Mouse (Mus musculus) right cerebral cortex, postnatal 14 days (tissue): ENCODE data around the gene Carns1.

Source experiments
- DNase-seq: peaks from one replicate; pipeline ENCODE4 v3.0.0; 2022

Gene Carns1

DNA sequence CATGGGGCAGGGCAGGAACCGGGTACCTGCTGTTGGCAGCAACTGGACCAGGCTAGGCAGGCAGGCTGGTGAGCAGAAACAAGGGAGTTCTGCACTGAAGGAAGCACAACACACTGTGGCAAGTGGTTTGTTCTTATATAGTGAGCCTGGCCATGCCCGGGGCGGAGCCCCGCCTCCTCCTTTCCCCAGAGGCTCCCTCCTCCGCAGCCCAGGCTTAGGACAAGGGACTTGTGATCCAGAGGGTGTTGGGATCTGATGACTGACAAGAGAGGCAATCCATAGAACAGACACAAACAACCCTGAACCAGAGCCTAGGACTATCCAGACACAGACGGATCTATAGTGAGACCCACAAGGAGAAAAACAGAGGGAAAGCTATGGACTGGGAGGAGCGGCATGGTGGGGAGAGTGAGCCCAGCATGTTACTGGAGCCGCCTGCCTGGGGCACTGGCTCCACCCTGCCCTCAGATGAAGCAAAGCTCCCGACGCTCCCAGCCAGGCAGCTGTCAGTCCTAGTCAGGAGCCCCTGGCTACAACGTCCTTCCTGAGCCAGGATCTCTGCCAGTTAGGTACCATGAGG is at the start of gene Carns1:
TSS of gene Carns1 (minus strand) at position 112 of the 580 bp plus-strand sequence.
- DNase-seq: no peak

GRCm38 (mm10) chr19:4222165-4222564 is 46.9 kb upstream of the Carns1 start:
- DNase-seq: no peak

GRCm38 (mm10) chr19:4220957-4221743 is 45.9 kb upstream of the Carns1 start:
- no peak for DNase-seq

DNA sequence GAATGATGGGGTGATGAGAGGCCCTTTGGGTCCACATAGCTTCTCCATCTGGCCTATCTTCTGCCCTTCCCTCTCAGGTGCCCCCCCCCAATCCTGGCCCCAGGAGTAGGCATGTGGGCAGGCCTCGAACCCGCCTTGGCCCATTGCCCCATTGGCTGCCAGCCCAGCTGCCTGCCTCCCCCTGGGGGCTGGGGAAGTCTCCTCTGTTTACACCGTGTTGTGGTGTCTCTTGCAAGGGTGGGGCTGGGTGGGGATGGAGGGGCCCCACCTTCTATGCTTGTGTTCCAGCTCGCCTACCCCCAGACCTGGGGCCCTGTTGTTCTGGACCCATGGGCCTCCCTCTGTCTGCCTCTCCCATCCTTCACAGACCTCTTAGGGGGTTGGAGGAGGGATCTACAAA is 45.1 kb upstream of the Carns1 start:
- no peak for DNase-seq

DNA sequence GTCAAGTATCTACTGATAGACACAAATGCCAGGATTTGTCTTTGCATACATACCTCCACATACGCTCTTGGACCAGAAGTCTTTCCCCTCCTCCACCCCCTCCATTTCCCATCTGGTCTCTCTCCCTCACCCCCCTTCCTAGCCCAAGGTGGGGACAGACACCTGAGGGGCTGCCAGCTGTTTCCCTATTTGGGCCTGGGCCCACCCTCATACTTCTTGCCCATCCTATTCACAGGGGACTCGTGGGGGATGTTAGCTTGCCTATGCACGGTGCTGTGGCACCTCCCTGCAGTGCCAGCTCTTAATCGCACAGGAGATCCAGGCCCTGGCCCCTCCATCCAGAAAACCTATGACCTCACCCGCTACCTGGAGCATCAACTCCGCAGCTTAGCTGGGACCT is 44.7 kb upstream of the Carns1 start:
- DNase-seq: no peak

DNA sequence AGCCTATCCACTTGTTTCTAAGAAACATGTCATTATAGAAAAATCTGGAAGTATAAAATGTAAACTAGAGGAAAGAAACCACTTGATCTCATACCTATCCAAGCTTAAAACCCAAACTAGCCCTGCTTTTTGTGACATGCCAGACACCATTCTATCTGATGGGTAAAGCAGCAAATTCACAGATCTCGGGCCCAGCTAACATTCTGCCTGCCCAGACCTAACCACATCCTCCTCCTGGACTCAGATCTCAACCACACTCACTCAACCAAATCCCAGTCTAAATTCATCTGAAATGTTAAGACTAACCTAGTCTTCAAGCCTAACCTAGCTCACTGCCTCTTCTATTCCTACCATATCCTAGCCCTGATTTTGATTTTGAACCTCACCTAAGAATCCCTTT is 43.5 kb upstream of the Carns1 start:
- no peak for DNase-seq

DNA sequence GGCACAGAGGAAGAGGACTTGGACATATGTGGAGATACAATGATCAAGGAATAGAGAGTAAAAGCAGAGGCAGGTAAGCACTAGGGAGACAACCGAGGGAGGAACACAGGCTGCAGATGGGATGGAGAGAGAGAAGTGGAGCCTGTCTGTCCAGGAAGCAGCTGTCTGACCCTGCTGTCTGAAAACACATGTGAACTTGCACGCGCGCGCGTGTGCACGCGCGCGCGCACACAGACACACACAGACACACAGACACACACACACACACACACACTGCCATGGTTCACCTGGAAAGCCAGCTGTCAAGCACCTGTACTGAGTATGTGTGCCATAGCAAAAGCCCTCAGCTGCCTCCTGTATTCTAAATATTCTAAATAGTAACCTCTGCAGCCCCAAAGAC is 43.0 kb upstream of the Carns1 start:
- no peak for DNase-seq

DNA sequence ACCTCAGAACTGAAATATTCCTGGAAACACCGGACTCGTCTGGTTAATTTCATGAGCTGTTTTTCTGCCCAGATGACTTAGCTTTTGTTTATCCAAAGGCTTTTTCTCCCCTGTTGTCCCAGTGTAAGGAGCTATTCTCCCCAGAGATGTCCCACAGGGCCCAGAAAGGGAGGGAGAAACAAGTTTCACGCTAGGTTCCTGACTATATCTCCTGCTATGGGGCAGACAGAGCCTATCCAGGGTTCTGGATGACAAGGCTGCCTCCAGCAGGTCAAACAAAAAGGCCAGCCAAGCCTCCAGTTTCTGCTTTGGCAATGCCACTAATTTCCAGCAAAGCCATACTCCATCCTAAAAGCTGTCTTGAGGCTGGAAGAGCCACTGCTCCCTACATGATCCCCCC is 42.6 kb upstream of the Carns1 start:
- no peak for DNase-seq

DNA sequence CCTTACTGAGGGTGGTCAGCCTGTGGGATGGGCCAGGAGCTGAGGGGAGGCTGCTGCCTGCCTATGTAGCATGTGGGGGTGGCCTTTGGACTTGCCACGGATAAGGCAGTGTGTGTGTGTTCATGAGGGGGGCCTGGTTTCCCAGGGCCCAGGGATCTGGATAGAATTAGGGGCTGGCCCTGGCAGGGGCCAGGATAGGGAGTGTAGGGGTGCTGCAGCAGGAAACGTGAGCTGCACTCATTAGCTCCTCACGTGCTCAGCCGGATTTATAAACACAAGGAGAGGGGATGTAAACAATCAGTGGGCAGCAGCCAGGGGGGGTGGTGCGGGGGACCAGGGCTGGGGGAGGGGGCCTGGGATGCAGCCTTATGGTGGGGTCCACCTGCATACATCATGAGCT is 41.9 kb upstream of the Carns1 start:
- DNase-seq: no peak

GRCm38 (mm10) chr19:4216041-4216685 is 40.9 kb upstream of the Carns1 start:
- no peak for DNase-seq

DNA sequence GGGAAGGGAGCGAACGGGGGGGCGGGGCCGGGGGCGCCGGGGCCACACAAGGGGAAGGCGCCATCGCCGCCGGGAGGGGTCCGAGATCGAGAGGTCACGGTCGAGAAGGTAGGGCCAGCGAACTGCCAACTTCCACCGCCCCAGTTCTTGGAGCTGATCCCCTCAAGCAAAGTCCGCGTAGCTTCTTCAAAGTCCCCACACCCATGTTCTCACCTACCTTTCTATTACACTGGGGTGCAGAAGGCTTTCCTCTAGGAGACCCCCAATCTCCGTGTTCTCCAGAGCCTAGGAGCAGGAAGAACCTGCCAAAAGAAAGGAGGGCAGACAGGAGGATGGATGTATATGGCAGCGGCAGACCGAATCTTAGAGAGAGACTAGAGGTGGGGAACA is 40.2 kb upstream of the Carns1 start:
- no peak for DNase-seq

GRCm38 (mm10) chr19:4214771-4215450 is 39.6 kb upstream of the Carns1 start:
- no peak for DNase-seq

DNA sequence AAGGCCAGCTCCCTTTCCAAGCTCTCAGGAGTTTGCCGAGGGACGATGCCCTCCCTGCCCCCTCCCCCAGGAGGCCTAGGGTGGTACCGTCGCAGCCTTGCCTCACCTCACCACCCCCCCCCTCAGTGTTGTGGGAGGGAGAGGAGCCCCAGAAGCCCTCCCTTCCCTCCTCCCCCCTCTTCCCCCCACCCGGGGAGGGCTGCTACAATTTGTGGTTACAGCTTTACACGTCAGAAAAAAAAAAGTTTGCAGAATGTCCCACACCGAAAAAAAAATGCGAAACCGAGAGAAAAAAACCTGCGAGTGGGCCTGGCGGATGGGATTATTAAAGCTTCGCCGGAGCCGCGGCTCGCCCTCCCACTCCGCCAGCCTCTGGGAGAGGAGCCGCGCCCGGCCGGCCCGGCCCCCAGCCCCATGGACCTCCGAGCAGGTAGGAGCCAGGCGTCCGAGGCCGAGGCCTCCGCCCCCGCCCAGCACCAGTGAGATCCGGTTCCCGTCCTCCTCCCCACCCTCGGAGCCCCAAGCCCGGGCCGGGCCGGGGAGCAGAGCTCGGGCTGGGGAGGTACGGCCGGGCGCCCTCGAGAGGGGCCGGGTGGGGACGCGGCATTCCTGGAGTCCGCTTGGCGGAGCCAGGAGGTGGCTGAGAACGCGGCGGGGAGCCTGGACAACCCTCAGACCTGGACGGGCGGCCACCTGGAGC is 38.9 kb upstream of the Carns1 start, which contains the start of the genes Clcf1 and AC109138.7:
TSS of gene Clcf1 (plus strand) at position 168 of the 700 bp plus-strand sequence.
TSS of gene AC109138.7 (plus strand) at position 287 of the 700 bp plus-strand sequence.
- DNase-seq: no peak

DNA sequence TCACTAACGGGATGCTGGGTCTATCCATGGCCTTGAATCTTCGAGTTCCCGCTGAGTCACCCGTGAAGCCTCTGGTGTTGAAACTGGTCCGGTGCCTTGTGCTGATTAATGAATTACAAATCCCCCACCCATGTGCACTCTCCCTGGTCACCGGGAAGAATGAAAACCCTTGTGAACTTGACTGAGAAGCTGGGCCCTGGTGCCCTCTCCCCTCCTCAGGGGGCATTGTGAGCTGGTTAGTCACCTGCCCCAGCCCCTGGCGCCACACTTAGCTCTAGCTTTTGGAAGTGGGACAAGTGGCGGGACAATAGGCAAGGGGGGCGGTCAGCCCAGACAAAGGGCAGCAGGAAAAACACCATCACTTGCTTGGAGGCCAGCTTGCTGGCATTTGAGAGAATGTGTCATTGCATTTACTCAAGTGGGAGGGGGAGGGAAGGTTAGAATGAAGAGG is 38.3 kb upstream of the Carns1 start:
- no peak for DNase-seq

DNA sequence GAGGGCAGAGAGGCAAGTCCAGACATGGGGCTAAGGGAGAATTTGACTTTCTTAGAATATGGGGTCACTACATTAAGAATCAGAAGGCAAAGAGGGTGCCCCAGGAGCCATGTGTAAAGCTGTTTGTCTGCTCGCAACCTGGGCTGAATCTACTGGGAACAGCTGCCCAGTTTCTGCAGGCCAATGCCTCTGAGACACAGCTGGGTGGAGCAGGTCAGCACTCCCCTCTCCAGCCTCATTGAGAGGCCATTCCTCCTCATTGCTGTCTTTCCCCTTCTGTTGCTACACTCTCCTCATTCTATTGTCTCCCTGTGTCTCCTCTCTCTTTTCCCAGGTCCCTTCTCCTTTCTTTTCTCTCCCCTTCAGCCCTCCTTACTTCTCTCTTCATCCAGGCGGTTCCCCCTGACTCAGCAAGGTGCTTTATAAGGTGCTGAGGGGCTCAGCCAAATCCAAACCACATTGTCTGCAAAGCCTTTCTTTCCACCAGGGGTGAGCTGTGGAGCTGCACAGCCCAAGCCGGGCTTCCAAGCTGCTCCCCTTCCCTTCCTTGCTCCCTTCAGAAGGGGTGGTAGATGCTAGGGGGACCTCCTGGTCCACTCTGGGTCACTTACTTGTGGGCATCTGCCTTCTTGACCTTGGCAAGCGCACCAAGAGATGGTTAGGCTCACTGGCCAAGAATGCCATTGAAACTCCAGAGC is 36.8 kb upstream of the Carns1 start:
- no peak for DNase-seq

DNA sequence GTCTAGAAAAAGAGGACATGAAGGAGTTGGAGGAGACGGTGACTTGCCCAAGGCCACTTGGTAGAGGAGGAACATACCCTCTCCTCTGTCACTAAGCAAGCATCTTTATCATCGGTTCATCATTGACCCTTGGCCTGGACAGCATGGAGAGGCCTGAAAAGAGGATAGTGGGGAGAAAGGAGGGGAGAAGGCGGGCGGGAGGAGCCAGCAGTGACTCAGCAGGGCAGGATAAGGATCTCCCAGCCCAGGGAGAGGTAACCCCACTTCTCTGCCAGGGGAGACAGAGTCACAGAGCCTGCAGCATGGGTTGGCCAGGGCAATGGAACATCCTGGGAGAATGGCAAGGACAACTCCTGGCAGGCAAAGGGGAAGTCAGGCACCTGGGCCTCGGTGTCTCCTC is 33.3 kb upstream of the Carns1 start:
- DNase-seq: no peak

- DNase-seq: no peak
These were observed 31.7 kb upstream of the Carns1 start for GRCm38 (mm10) chr19:4206971-4207370.

DNA sequence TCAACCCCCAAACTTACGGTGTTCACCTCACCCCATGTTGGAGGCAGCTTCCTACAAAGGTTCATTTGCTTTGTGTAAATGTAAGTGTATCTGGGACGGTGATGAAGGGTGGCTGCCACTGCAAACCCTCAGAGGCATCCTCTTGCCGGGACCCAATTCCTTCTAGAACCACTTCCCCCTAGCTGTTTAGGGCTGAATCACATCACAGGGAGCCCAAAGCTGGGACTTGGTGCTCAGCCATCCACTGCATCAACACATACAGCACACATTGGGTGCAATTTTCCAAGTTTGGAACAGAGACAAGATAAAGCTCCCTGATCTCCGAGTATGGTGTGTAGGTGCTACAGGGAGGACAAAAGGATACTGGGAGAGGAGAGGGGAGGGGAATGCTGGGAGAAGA is 29.6 kb upstream of the Carns1 start:
- DNase-seq: no peak

DNA sequence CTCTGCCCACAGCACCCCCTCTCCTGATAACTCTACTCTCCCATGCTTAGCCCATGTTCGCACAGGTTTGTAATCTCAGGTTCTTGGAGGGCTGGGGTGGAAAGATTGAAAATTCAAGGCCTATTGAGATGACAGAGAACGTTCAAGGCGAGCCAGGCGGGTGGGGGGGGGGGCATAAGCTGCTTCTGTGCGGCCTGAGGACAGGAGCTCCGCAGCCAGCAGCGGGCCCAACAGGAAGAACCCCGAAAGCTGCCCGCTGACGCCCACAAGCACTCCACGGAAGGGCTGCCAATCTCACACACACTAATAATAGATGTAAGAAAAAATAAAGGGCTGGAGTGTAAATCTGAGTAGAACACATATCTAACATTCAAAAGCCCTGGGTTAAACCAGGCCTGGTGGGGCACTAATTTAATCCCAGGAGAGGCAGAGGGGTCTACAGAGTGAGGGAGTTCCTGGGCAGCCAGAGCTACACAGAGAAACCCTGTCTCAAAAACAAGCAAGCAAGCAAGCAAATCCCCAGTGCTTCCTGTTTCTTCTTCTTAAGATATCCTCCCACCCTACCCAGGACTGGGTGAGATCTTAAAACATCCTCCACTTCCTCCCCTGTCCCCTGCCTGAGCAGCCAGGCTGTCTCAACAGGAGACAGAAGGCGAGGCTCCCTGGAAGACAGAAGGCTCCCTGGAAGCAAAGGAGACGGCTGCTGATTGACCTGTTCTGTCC is 28.5 kb upstream of the Carns1 start:
- no peak for DNase-seq

DNA sequence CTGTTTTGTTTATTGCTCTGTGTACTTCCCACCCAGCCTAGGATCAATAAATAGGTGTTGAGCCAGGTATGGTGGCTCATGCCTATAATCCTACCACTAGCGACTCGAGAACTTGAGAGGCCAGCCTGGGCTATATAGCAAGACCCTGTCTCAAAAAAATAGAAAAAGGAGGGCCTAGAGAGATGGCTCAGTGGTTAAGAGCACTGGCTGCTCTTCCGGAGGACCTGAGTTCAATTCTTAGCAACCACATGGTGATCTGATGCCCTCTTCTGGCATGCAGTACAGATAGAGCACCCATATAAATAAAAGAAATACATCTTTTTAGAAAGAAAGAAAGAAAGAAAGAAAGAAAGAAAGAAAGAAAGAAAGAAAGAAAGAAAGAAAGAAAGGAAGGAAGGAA is 27.9 kb upstream of the Carns1 start:
- DNase-seq: no peak

DNA sequence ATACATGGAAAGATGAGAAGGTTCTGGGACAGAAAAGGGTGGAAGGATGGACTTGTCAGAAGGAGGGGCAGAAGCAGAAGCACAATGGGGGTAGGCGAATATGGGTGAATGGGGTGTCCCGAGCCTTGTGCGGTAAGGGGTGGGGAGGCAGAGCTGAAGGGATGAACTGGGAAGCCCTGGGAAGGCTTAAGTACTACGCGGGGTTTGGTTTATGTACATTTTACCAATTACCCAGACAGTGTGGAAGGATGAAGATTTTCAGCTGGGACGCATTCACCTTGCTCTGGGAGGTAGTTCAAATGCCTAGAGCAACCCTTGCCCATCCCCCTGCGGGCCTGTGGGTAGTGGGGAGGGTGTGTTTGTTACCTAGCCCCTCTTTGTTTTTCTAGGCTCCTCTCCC is 26.9 kb upstream of the Carns1 start:
- no peak for DNase-seq
